Comparison of ENCODE assay signal across 18 mouse cellular contexts in genomic region chr4:55634946-55635511, GRCm38 (mm10).
DNase-seq lines count a peak whose midpoint lies in the region; ATAC-seq lines count a peak whose summit lies in the region.
"Had no signal": no experiment of that assay in that cellular context is flagged by ENCODE, and none has a peak within 500 bp of the region (broad histone marks: within the 10 kb centered on the region; RNA-seq: fewer than 3 reads in every experiment).

No protein-coding gene starts in this region.

- no peak overlapping the region for H3K9ac ChIP-seq in intestine, embryonic 15.5 days
- no peak overlapping the region for H3K9ac ChIP-seq in intestine, embryonic 16.5 days (ENCODE audit: low read depth, low read length)
- H3K9ac ChIP-seq: embryonic facial prominence, embryonic 12.5 days; forebrain, embryonic 13.5 days; forebrain, embryonic 15.5 days; forebrain, postnatal 0 days had no signal

- H3K4me2 ChIP-seq in intestine, embryonic 15.5 days (replicated peaks) = no peak overlapping the region
- H3K4me2 ChIP-seq in intestine, embryonic 16.5 days (ENCODE audit: low read depth, low read length) = no peak overlapping the region
- H3K4me2 ChIP-seq: embryonic facial prominence, embryonic 12.5 days; forebrain, embryonic 13.5 days; forebrain, embryonic 15.5 days had no signal

- no peak overlapping the region for H3K4me3 ChIP-seq in intestine, embryonic 15.5 days (replicated peaks)
- H3K4me3 ChIP-seq in intestine, embryonic 16.5 days (ENCODE audit: low read length) = no peak overlapping the region
- H3K4me3 ChIP-seq in embryonic facial prominence, embryonic 10.5 days = no peak overlapping the region
- H3K4me3 ChIP-seq: embryonic facial prominence, embryonic 12.5 days; forebrain, embryonic 13.5 days; forebrain, embryonic 15.5 days had no signal

- no peaks in the 10 kb centered on the region for H3K36me3 ChIP-seq in intestine, embryonic 15.5 days
- H3K36me3 ChIP-seq in intestine, embryonic 16.5 days (ENCODE audit: control insufficient read depth, insufficient read depth, low read length) = no peaks in the 10 kb centered on the region
- H3K36me3 ChIP-seq in embryonic facial prominence, embryonic 10.5 days (replicated peaks) = no peaks in the 10 kb centered on the region
- H3K36me3 ChIP-seq: embryonic facial prominence, embryonic 12.5 days; forebrain, embryonic 15.5 days had no signal

- peak; percentile 78 for ATAC-seq in intestine, embryonic 15.5 days
- peak; percentile 82 for ATAC-seq in intestine, embryonic 16.5 days
- ATAC-seq: forebrain, embryonic 13.5 days; forebrain, embryonic 15.5 days; forebrain, postnatal 0 days had no signal

- no peaks in the 10 kb centered on the region for H3K4me1 ChIP-seq in intestine, embryonic 15.5 days (replicated peaks)
- 0 out of 2 replicates have a peak, but pooled peaks cover 3% of the 10 kb centered on the region for H3K4me1 ChIP-seq in intestine, embryonic 16.5 days (ENCODE audit: control insufficient read depth, insufficient read depth, low read length)
- no peaks in the 10 kb centered on the region for H3K4me1 ChIP-seq in embryonic facial prominence, embryonic 10.5 days
- H3K4me1 ChIP-seq: embryonic facial prominence, embryonic 12.5 days; forebrain, embryonic 13.5 days; forebrain, embryonic 15.5 days had no signal

- no peaks in the 10 kb centered on the region for H3K27me3 ChIP-seq in intestine, embryonic 15.5 days (replicated peaks)
- H3K27me3 ChIP-seq in intestine, embryonic 16.5 days (replicated peaks; ENCODE audit: control insufficient read depth, insufficient read depth, low read length) = no peaks in the 10 kb centered on the region
- H3K27me3 ChIP-seq in embryonic facial prominence, embryonic 10.5 days (replicated peaks; ENCODE audit: low read depth, poor library complexity, severe bottlenecking) = no peaks in the 10 kb centered on the region
- H3K27me3 ChIP-seq: embryonic facial prominence, embryonic 12.5 days; forebrain, embryonic 13.5 days; forebrain, embryonic 15.5 days had no signal

- H3K9me3 ChIP-seq in intestine, embryonic 15.5 days = no peaks in the 10 kb centered on the region
- H3K9me3 ChIP-seq in intestine, embryonic 16.5 days (ENCODE audit: control insufficient read depth, low read length) = no peaks in the 10 kb centered on the region
- H3K9me3 ChIP-seq in embryonic facial prominence, embryonic 10.5 days = no peaks in the 10 kb centered on the region
- H3K9me3 ChIP-seq: embryonic facial prominence, embryonic 12.5 days; forebrain, embryonic 13.5 days; forebrain, embryonic 15.5 days had no signal

- WGBS in intestine, embryonic 15.5 days = 57% methylated on average over 7 of the region's 7 CpGs
- 57% methylated on average over 7 of the region's 7 CpGs for WGBS in intestine, embryonic 16.5 days
- 22% methylated on average over 7 of the region's 7 CpGs for WGBS in large intestine, adult 2 months
- WGBS in embryonic facial prominence, embryonic 10.5 days = 86% methylated on average over 7 of the region's 7 CpGs

- DNase-seq in large intestine, adult 2 months (ENCODE audit: low read depth, low spot score) = peak; percentile 89
- DNase-seq in embryonic facial prominence, embryonic 10.5 days (ENCODE audit: low spot score) = no peak
- DNase-seq in thymus, postnatal 0 days (ENCODE audit: low spot score) = no peak
- DNase-seq: adrenal gland, adult 2 months; adrenal gland, postnatal 10 days; cerebellum, adult 11 months; cerebellum, adult 18-20 months; cerebellum, adult 8-10 months; cerebellum, adult 9-11 months; cerebellum, postnatal 14 days; cerebellum, postnatal 36 days; embryo, embryonic 11 days; forebrain, postnatal 0 days had no signal

- peak overlapping the region; percentile 2; the same call in 1 of the 2 replicates for H3K27ac ChIP-seq in intestine, embryonic 15.5 days
- H3K27ac ChIP-seq in intestine, embryonic 16.5 days (ENCODE audit: low read length) = no peak overlapping the region
- no peak overlapping the region for H3K27ac ChIP-seq in embryonic facial prominence, embryonic 10.5 days (replicated peaks)
- H3K27ac ChIP-seq: embryonic facial prominence, embryonic 12.5 days; forebrain, embryonic 13.5 days; forebrain, embryonic 15.5 days had no signal
